Mouse (Mus musculus): Measurements from ENCODE around the gene Bicd2. TPM values are rescaled to one million over a fixed set of nuclear protein-coding genes. Genes with fewer than 3 reads are reported as not detected.

Gene Bicd2
- polyA plus RNA-seq, 1 experiment from 2014 or later = 19.2 TPM

GRCm38 (mm10) chr13:49374304-49374703 lies 32.9 kb downstream of the Bicd2 start:
- no peak overlapping the region for H3K9ac ChIP-seq (ENCODE audit: low read length)
- H3K27me3 ChIP-seq (replicated peaks; ENCODE audit: control insufficient read depth, insufficient read depth, low read length) = no peaks in the 10 kb centered on the region
- H3K4me1 ChIP-seq (ENCODE audit: control insufficient read depth, insufficient read depth, low read length) = no peaks in the 10 kb centered on the region
- no peak overlapping the region for H3K27ac ChIP-seq (ENCODE audit: low read depth, low read length)
- no peaks in the 10 kb centered on the region for H3K9me3 ChIP-seq (replicated peaks; ENCODE audit: control insufficient read depth, low read length)
- DNase-seq (ENCODE audit: low spot score) (no peak), ATAC-seq (no peak)
- WGBS = 65% methylated on average over 6 of the region's 6 CpGs
- H3K4me2 ChIP-seq (ENCODE audit: low read length) = no peak overlapping the region
- peaks cover 79% of the 10 kb centered on the region for H3K36me3 ChIP-seq (ENCODE audit: control insufficient read depth, insufficient read depth, low read length)
- no peak overlapping the region for H3K4me3 ChIP-seq (ENCODE audit: low read depth, low read length)

DNA sequence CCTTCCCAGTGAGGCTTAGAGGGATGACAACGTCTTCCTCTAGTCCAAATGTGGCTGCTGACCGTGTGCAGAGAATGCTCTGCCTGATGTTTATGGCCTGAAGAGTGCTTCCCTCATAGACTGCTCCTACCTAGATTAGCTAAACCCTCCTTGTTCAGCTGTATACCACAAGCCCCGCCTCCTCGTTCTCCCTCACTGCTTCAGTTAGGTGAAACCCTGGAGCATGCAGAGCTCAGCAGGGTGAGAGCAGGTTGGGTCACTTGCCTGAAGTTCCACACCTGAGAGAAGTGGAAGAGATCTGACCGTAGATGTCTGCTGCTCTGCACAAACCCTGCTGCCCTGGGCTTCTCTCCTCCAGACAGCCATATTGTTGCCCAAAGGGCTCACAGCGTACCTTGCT lies 33.3 kb downstream of the Bicd2 start:
- Histone ChIP-seq H3K9ac (ENCODE audit: low read length) (no peak overlapping the region), H3K4me2 (ENCODE audit: low read length) (no peak overlapping the region), H3K4me1 (ENCODE audit: control insufficient read depth, insufficient read depth, low read length) (no peaks in the 10 kb centered on the region), H3K27me3 (replicated peaks; ENCODE audit: control insufficient read depth, insufficient read depth, low read length) (no peaks in the 10 kb centered on the region), H3K27ac (ENCODE audit: low read depth, low read length) (no peak overlapping the region), H3K36me3 (ENCODE audit: control insufficient read depth, insufficient read depth, low read length) (peaks cover 79% of the 10 kb centered on the region), H3K9me3 (replicated peaks; ENCODE audit: control insufficient read depth, low read length) (no peaks in the 10 kb centered on the region), H3K4me3 (ENCODE audit: low read depth, low read length) (no peak overlapping the region)
- ATAC-seq (no peak), DNase-seq (ENCODE audit: low spot score) (no peak)
- WGBS = 91% methylated on average over 6 of the region's 6 CpGs

DNA sequence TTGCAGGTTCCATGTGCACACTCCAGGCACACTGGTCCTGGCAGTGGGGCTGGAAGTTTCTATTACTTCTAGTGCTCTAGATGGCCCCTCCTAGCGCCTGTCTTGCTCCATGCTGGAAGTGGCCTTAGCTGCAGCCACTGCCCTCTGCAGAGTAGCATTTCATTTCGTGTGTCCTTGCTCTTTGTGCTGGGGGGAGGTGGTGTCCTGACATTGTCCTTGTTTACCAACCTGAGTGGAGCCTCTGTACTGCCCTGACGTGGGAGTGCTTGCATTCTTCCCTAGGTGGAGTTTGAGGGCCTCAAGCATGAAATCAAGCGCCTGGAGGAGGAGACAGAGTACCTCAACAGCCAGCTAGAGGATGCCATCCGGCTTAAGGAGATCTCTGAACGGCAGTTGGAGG lies 36.2 kb downstream of the Bicd2 start:
- DNase-seq (ENCODE audit: low spot score) = no peak
- Histone ChIP-seq H3K27ac (ENCODE audit: low read depth, low read length) (no peak overlapping the region), H3K36me3 (ENCODE audit: control insufficient read depth, insufficient read depth, low read length) (peaks cover 84% of the 10 kb centered on the region), H3K4me2 (ENCODE audit: low read length) (no peak overlapping the region), H3K9ac (ENCODE audit: low read length) (no peak overlapping the region), H3K4me1 (ENCODE audit: control insufficient read depth, insufficient read depth, low read length) (no peaks in the 10 kb centered on the region), H3K27me3 (replicated peaks; ENCODE audit: control insufficient read depth, insufficient read depth, low read length) (no peaks in the 10 kb centered on the region), H3K9me3 (replicated peaks; ENCODE audit: control insufficient read depth, low read length) (no peaks in the 10 kb centered on the region), H3K4me3 (ENCODE audit: low read depth, low read length) (no peak overlapping the region)
- ATAC-seq = no peak
- WGBS = 86% methylated on average over 6 of the region's 6 CpGs

DNA sequence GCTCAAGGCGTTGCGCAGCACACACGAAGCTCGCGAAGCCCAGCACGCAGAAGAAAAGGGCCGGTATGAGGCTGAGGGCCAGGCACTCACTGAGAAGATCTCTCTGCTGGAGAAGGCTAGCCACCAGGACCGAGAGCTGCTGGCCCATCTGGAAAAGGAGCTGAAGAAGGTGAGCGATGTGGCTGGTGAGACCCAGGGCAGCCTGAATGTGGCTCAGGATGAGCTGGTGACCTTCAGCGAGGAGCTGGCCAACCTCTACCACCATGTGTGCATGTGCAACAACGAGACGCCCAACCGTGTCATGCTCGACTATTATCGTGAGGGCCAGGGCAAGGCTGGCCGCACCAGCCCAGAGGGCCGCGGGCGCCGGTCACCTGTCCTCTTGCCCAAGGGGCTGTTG lies 37.9 kb downstream of the Bicd2 start:
- Histone ChIP-seq H3K27me3 (replicated peaks; ENCODE audit: control insufficient read depth, insufficient read depth, low read length) (no peaks in the 10 kb centered on the region), H3K36me3 (ENCODE audit: control insufficient read depth, insufficient read depth, low read length) (peaks cover 93% of the 10 kb centered on the region), H3K4me3 (ENCODE audit: low read depth, low read length) (no peak overlapping the region), H3K9ac (ENCODE audit: low read length) (no peak overlapping the region), H3K4me1 (ENCODE audit: control insufficient read depth, insufficient read depth, low read length) (no peaks in the 10 kb centered on the region), H3K9me3 (replicated peaks; ENCODE audit: control insufficient read depth, low read length) (no peaks in the 10 kb centered on the region), H3K27ac (ENCODE audit: low read depth, low read length) (no peak overlapping the region), H3K4me2 (ENCODE audit: low read length) (no peak overlapping the region)
- WGBS = 95% methylated on average over 16 of the region's 20 CpGs
- DNase-seq (ENCODE audit: low spot score) = no peak
- no peak for ATAC-seq

DNA sequence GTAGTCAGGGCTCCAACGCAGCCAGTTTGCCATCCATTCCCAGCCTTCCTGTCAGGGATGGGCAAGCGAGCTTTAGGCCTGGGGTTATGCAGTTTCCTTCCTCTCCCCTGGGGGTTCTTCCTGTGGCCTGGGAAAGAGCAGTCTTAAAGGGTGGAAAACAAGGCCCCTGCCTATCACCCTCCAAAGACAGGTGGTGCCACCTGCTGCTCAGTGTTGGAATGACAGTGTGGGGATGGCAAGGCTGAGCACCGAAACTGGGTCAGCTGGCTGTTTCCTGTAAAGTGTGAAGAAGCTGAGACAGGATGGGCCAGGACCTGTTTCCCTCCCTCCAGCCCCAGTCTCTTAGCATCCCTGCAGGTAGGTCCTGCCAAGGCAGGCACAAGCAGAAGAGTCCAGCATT lies 39.8 kb downstream of the Bicd2 start:
- Histone ChIP-seq H3K36me3 (ENCODE audit: control insufficient read depth, insufficient read depth, low read length) (peaks cover 96% of the 10 kb centered on the region), H3K4me3 (ENCODE audit: low read depth, low read length) (no peak overlapping the region), H3K9ac (ENCODE audit: low read length) (no peak overlapping the region), H3K27ac (ENCODE audit: low read depth, low read length) (no peak overlapping the region), H3K9me3 (replicated peaks; ENCODE audit: control insufficient read depth, low read length) (no peaks in the 10 kb centered on the region), H3K27me3 (replicated peaks; ENCODE audit: control insufficient read depth, insufficient read depth, low read length) (no peaks in the 10 kb centered on the region), H3K4me1 (ENCODE audit: control insufficient read depth, insufficient read depth, low read length) (no peaks in the 10 kb centered on the region), H3K4me2 (ENCODE audit: low read length) (no peak overlapping the region)
- whole genome bisulfite sequencing = 29% methylated on average over 3 of the region's 3 CpGs
- peak; percentile 78 for DNase-seq (ENCODE audit: low spot score)
- peak; percentile 50; the same call in 1 of the 2 replicates for ATAC-seq

- Histone ChIP-seq H3K9ac (ENCODE audit: low read length) (no peak overlapping the region), H3K27ac (ENCODE audit: low read depth, low read length) (no peak overlapping the region), H3K4me3 (ENCODE audit: low read depth, low read length) (no peak overlapping the region), H3K4me2 (ENCODE audit: low read length) (no peak overlapping the region), H3K27me3 (replicated peaks; ENCODE audit: control insufficient read depth, insufficient read depth, low read length) (no peaks in the 10 kb centered on the region), H3K36me3 (ENCODE audit: control insufficient read depth, insufficient read depth, low read length) (peaks cover 87% of the 10 kb centered on the region), H3K4me1 (ENCODE audit: control insufficient read depth, insufficient read depth, low read length) (no peaks in the 10 kb centered on the region), H3K9me3 (replicated peaks; ENCODE audit: control insufficient read depth, low read length) (no peaks in the 10 kb centered on the region)
- ATAC-seq = no peak
- DNase-seq (ENCODE audit: low spot score) = no peak
- 96% methylated on average over 23 of the region's 23 CpGs for WGBS
These were observed 41.6 kb downstream of the Bicd2 start for GRCm38 (mm10) chr13:49382997-49383396.

DNA sequence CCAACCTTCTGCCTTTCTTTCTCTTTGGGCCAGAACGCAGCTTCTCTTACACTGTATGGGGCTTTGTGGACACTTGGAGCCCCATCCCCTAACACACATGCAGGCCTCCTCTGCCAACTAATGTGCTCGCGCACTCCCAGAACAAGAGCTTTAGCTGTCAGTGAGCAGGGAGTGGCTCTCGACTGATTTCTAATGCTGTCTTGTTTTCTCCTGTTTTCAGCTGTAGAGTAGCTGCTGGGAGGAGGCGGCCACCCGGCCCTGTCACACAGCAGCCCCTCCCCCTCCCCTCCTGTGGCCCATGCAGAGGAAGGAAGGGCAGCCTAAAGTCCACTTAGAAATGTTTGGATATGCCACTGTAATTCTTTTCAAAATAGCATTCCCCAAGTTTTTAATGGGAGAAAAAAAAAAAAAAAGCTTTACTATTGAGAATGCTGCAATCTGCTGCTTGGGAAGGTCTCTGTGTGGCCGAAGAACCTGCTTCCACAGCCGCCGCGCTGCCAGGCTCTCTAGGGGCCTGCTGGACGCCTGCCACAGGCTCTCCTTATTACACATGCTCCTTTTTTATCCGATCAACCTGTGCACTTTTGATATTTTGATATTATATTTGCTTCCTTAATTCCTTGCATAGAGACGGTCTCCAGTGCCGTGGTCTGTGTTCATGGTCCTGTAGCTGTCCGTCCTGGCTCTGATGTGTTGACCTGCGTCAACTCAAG lies 43.5 kb downstream of the Bicd2 start:
- Histone ChIP-seq H3K4me1 (ENCODE audit: control insufficient read depth, insufficient read depth, low read length) (no peaks in the 10 kb centered on the region), H3K27me3 (replicated peaks; ENCODE audit: control insufficient read depth, insufficient read depth, low read length) (no peaks in the 10 kb centered on the region), H3K36me3 (ENCODE audit: control insufficient read depth, insufficient read depth, low read length) (peaks cover 75% of the 10 kb centered on the region), H3K4me3 (ENCODE audit: low read depth, low read length) (no peak overlapping the region), H3K4me2 (ENCODE audit: low read length) (no peak overlapping the region), H3K27ac (ENCODE audit: low read depth, low read length) (no peak overlapping the region), H3K9me3 (replicated peaks; ENCODE audit: control insufficient read depth, low read length) (no peaks in the 10 kb centered on the region), H3K9ac (ENCODE audit: low read length) (no peak overlapping the region)
- DNase-seq (ENCODE audit: low spot score) (no peak), ATAC-seq (no peak)
- WGBS = 81% methylated on average over 16 of the region's 16 CpGs

DNA sequence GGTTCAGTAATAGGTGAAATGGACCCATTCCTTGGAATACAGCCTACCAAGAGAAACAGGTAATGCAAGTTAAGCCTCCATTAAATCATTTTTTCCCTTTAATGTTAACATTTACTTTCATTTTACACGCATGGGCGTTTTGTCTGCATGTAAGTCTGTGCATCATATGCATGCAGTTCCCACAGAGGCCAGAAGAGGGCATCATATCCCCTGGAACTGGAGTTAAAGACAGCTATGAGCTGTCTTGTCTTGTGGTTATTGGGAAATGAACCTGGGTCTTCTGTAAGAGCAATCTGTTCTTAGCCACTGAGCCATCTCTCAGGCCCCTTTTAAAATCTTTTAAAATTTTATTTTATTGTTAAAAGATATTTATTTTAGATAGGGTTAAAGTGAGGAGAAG lies 50.0 kb downstream of the Bicd2 start:
- DNase-seq (ENCODE audit: low spot score) (no peak), ATAC-seq (no peak)
- peaks cover 22% of the 10 kb centered on the region for H3K36me3 ChIP-seq (ENCODE audit: control insufficient read depth, insufficient read depth, low read length)
- no peaks in the 10 kb centered on the region for H3K9me3 ChIP-seq (replicated peaks; ENCODE audit: control insufficient read depth, low read length)
- no peak overlapping the region for H3K4me2 ChIP-seq (ENCODE audit: low read length)
- H3K27me3 ChIP-seq (replicated peaks; ENCODE audit: control insufficient read depth, insufficient read depth, low read length) = no peaks in the 10 kb centered on the region
- H3K4me1 ChIP-seq (ENCODE audit: control insufficient read depth, insufficient read depth, low read length) = no peaks in the 10 kb centered on the region
- H3K4me3 ChIP-seq (ENCODE audit: low read depth, low read length) = no peak overlapping the region
- WGBS = 94% methylated on average over 2 of the region's 2 CpGs
- H3K9ac ChIP-seq (ENCODE audit: low read length) = no peak overlapping the region
- no peak overlapping the region for H3K27ac ChIP-seq (ENCODE audit: low read depth, low read length)

- Histone ChIP-seq H3K27ac (ENCODE audit: low read depth, low read length) (no peak overlapping the region), H3K27me3 (replicated peaks; ENCODE audit: control insufficient read depth, insufficient read depth, low read length) (no peaks in the 10 kb centered on the region), H3K36me3 (ENCODE audit: control insufficient read depth, insufficient read depth, low read length) (0 out of 2 replicates have a peak, but pooled peaks cover 14% of the 10 kb centered on the region), H3K4me2 (ENCODE audit: low read length) (no peak overlapping the region), H3K9ac (ENCODE audit: low read length) (no peak overlapping the region), H3K4me1 (ENCODE audit: control insufficient read depth, insufficient read depth, low read length) (no peaks in the 10 kb centered on the region), H3K4me3 (ENCODE audit: low read depth, low read length) (no peak overlapping the region), H3K9me3 (replicated peaks; ENCODE audit: control insufficient read depth, low read length) (no peaks in the 10 kb centered on the region)
- DNase-seq (ENCODE audit: low spot score) = no peak
- no peak for ATAC-seq
- 100% methylated on average over 1 of the region's 1 CpGs for WGBS
These were observed 52.2 kb downstream of the Bicd2 start for GRCm38 (mm10) chr13:49393579-49393978.
